ENCODE assay signal across 11 mouse cellular contexts in genomic region chr14:118688643-118689042, GRCm38 (mm10). TPM values are rescaled to one million over a fixed set of nuclear protein-coding genes. Genes with fewer than 3 reads are reported as not detected.
DNase-seq lines count a peak whose midpoint lies in the region; ATAC-seq and TF ChIP-seq lines count a peak whose summit lies in the region.
"Had no signal": no experiment of that assay in that cellular context is flagged by ENCODE, and none has a peak within 500 bp of the region (broad histone marks: within the 10 kb centered on the region; RNA-seq: fewer than 3 reads in every experiment).

No protein-coding gene starts in this region.

- no peak for DNase-seq in liver, postnatal 0 days
- DNase-seq in brain, embryonic 14.5 days (ENCODE audit: low read depth): peak; percentile 56
- DNase-seq in lung, postnatal 0 days (ENCODE audit: low spot score): no peak
- no peak for DNase-seq in adipocyte (ENCODE audit: low spot score)
- no peak for DNase-seq in frontal cortex, postnatal 25 days (ENCODE audit: low spot score in 2 of 2)
- DNase-seq in adrenal gland, adult (ENCODE audit: inconsistent age in 2 of 2, low spot score in 1 of 2): no peak
- DNase-seq: liver, embryonic 13.5 days; right cerebral cortex, adult 18-20 months had no signal

- no peak overlapping the region for H3K4me3 ChIP-seq in liver, embryonic 16.5 days (ENCODE audit: low read depth, low read length)
- H3K4me3 ChIP-seq in liver, postnatal 0 days (ENCODE audit: low read depth, low read length): no peak overlapping the region
- no peak overlapping the region for H3K4me3 ChIP-seq in intestine, embryonic 16.5 days (ENCODE audit: low read length)
- no peak overlapping the region for H3K4me3 ChIP-seq in lung, postnatal 0 days (ENCODE audit: low read depth, low read length)
- H3K4me3 ChIP-seq: hindbrain, embryonic 10.5 days; liver, embryonic 13.5 days had no signal

- no peak overlapping the region for H3K4me2 ChIP-seq in liver, embryonic 16.5 days (ENCODE audit: low read depth, low read length)
- no peak overlapping the region for H3K4me2 ChIP-seq in liver, postnatal 0 days (ENCODE audit: low read depth, low read length)
- H3K4me2 ChIP-seq in intestine, embryonic 16.5 days (ENCODE audit: low read depth, low read length): no peak overlapping the region
- no peak overlapping the region for H3K4me2 ChIP-seq in lung, postnatal 0 days (replicated peaks; ENCODE audit: low read depth, low read length)
- H3K4me2 ChIP-seq: liver, embryonic 13.5 days had no signal

- no peak for TF ChIP-seq POLR2A in brain, embryonic 14.5 days (IDR thresholded peaks at IDR 0.05; ENCODE audit: borderline replicate concordance, extremely low read depth, insufficient read depth, insufficient read length, poor library complexity, severe bottlenecking)

- WGBS in liver, embryonic 16.5 days (ENCODE audit: insufficient replicate concordance): 83% methylated on average over 5 of the region's 5 CpGs
- WGBS in liver, postnatal 0 days (ENCODE audit: insufficient replicate concordance): 76% methylated on average over 5 of the region's 5 CpGs
- WGBS in intestine, embryonic 16.5 days: 64% methylated on average over 5 of the region's 5 CpGs
- WGBS in lung, postnatal 0 days: 73% methylated on average over 5 of the region's 5 CpGs

- H3K4me1 ChIP-seq in liver, embryonic 16.5 days (ENCODE audit: control insufficient read depth, low read depth, low read length): peaks cover under 1% of the 10 kb centered on the region; the same call in 1 of the 2 replicates
- H3K4me1 ChIP-seq in liver, postnatal 0 days (ENCODE audit: insufficient read depth): peaks cover 19% of the 10 kb centered on the region
- peaks cover 4% of the 10 kb centered on the region; the same call in 1 of the 2 replicates for H3K4me1 ChIP-seq in intestine, embryonic 16.5 days (ENCODE audit: control insufficient read depth, insufficient read depth, low read length)
- H3K4me1 ChIP-seq in lung, postnatal 0 days (ENCODE audit: insufficient read depth, low read depth, low read length): peaks cover 5% of the 10 kb centered on the region; the same call in 1 of the 2 replicates

- no peak overlapping the region for H3K9ac ChIP-seq in liver, embryonic 16.5 days (ENCODE audit: low read depth, low read length)
- H3K9ac ChIP-seq in liver, postnatal 0 days (replicated peaks): no peak overlapping the region
- no peak overlapping the region for H3K9ac ChIP-seq in intestine, embryonic 16.5 days (ENCODE audit: low read depth, low read length)
- no peak overlapping the region for H3K9ac ChIP-seq in lung, postnatal 0 days (replicated peaks; ENCODE audit: low read depth)
- H3K9ac ChIP-seq: liver, embryonic 13.5 days had no signal

- H3K27me3 ChIP-seq in liver, embryonic 16.5 days (ENCODE audit: control insufficient read depth, insufficient read depth, low read depth, low read length): no peaks in the 10 kb centered on the region
- no peaks in the 10 kb centered on the region for H3K27me3 ChIP-seq in liver, postnatal 0 days (ENCODE audit: insufficient read depth, low read length)
- H3K27me3 ChIP-seq in intestine, embryonic 16.5 days (replicated peaks; ENCODE audit: control insufficient read depth, insufficient read depth, low read length): no peaks in the 10 kb centered on the region
- no peaks in the 10 kb centered on the region for H3K27me3 ChIP-seq in lung, postnatal 0 days (replicated peaks; ENCODE audit: insufficient read depth, low read length)
- H3K27me3 ChIP-seq: liver, embryonic 13.5 days had no signal

- TF ChIP-seq EP300 in liver, postnatal 0 days (IDR thresholded peaks at IDR 0.05; ENCODE audit: low read depth): no peak
- no peak for TF ChIP-seq EP300 in lung, postnatal 0 days (IDR thresholded peaks at IDR 0.05)

- no peaks in the 10 kb centered on the region for H3K9me3 ChIP-seq in liver, embryonic 16.5 days (replicated peaks; ENCODE audit: control insufficient read depth, low read length)
- no peaks in the 10 kb centered on the region for H3K9me3 ChIP-seq in liver, postnatal 0 days (ENCODE audit: low read length)
- no peaks in the 10 kb centered on the region; the same call in 1 of the 2 replicates for H3K9me3 ChIP-seq in intestine, embryonic 16.5 days (ENCODE audit: control insufficient read depth, low read length)
- H3K9me3 ChIP-seq in lung, postnatal 0 days (ENCODE audit: low read length): no peaks in the 10 kb centered on the region
- H3K9me3 ChIP-seq: hindbrain, embryonic 10.5 days; liver, embryonic 13.5 days had no signal

- no peak for TF ChIP-seq CTCF in liver, postnatal 0 days (IDR thresholded peaks at IDR 0.05; ENCODE audit: low read depth)
- TF ChIP-seq CTCF in brain, embryonic 14.5 days (IDR thresholded peaks at IDR 0.05; ENCODE audit: borderline replicate concordance, extremely low read depth, insufficient read depth, insufficient read length): no peak
- no peak for TF ChIP-seq CTCF in lung, postnatal 0 days (IDR thresholded peaks at IDR 0.05)

- H3K27ac ChIP-seq in liver, embryonic 16.5 days (ENCODE audit: low read length): no peak overlapping the region
- H3K27ac ChIP-seq in liver, postnatal 0 days (ENCODE audit: low read depth): no peak overlapping the region
- H3K27ac ChIP-seq in intestine, embryonic 16.5 days (ENCODE audit: low read length): no peak overlapping the region
- H3K27ac ChIP-seq in lung, postnatal 0 days (ENCODE audit: low read length): no peak overlapping the region
- H3K27ac ChIP-seq: hindbrain, embryonic 10.5 days; liver, embryonic 13.5 days had no signal

- H3K36me3 ChIP-seq in liver, embryonic 16.5 days (ENCODE audit: control insufficient read depth, insufficient read depth): no peaks in the 10 kb centered on the region
- no peaks in the 10 kb centered on the region for H3K36me3 ChIP-seq in liver, postnatal 0 days (replicated peaks; ENCODE audit: insufficient read depth, low read length)
- H3K36me3 ChIP-seq in intestine, embryonic 16.5 days (ENCODE audit: control insufficient read depth, insufficient read depth, low read length): no peaks in the 10 kb centered on the region
- H3K36me3 ChIP-seq in lung, postnatal 0 days (ENCODE audit: insufficient read depth, low read length): no peaks in the 10 kb centered on the region
- H3K36me3 ChIP-seq: hindbrain, embryonic 10.5 days; liver, embryonic 13.5 days had no signal

- 0 out of 2 replicates have a peak, but pooled peaks have one; percentile 27 for ATAC-seq in liver, embryonic 16.5 days (ENCODE audit: low read depth)
- no peak for ATAC-seq in liver, postnatal 0 days
- ATAC-seq in intestine, embryonic 16.5 days: peak; percentile 82
- ATAC-seq in lung, postnatal 0 days: peak; percentile 29; the same call in 1 of the 2 replicates

RNA-seq across cellular contexts. Expression of gene Abcc4, which starts 17.4 kb away (rescaled TPM):
- 1.7 and 2.3 TPM in 2 replicates for polyA plus RNA-seq in liver, embryonic 16.5 days (2015; fragmentation: Nextera tagmentation; extraction: Ambion mirVana)
- 1.1 and 1.2 TPM in 2 replicates for polyA plus RNA-seq in liver, postnatal 0 days (2015; fragmentation: Nextera tagmentation; extraction: Ambion mirVana)
- 1.4 and 1.7 TPM in 2 replicates for polyA plus RNA-seq in brain, embryonic 14.5 days (2012; rRNA removed)
- 1.8 and 2.0 TPM in 2 replicates for polyA plus RNA-seq in intestine, embryonic 16.5 days (2015; fragmentation: Nextera tagmentation; extraction: Ambion mirVana)
- 1.0 and 1.2 TPM in 2 replicates for polyA plus RNA-seq in lung, postnatal 0 days (2015; fragmentation: Nextera tagmentation; extraction: Ambion mirVana)
